Mouse (Mus musculus): Measurements from ENCODE around the gene Ppp1ca. TPM values are rescaled to one million over a fixed set of nuclear protein-coding genes. Genes with fewer than 3 reads are reported as not detected.
A peak's percentile ranks its signal among the peaks of the same experiment; 100 is the strongest.

Gene Ppp1ca
- total and polyA plus RNA-seq, 3 experiments = 389 to 635 (median 502) TPM

DNA sequence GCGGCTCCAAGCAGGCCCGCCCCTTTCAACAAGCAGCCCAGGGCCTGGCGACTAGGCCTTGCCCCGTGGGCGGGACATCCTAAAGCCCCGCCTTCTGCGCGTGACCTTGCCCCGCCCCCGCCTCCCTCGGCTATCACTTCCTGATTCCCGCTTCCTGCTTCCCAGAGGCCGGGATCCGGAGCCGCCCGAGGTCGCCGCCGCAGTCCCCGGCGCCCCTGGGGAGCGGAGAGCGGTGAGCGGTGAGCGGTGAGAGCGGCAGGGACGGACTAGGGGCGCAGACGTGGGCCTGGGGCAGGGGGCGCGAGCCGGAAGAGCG lies 43.4 kb upstream of the Ppp1ca start, which contains the start of gene Coro1b (continued):
- TF ChIP-seq NELFE (IDR thresholded peaks at IDR 0.05; ENCODE audit: low read depth, low read length) (peak; percentile 30; the same call in 1 of the 2 replicates), ZKSCAN1 (IDR thresholded peaks at IDR 0.05; ENCODE audit: borderline replicate concordance, low read depth, low read length) (no peak), TBP (conservative IDR thresholded peaks at IDR 0.05; ENCODE audit: low read depth, low read length) (no peak), POLR2AphosphoS2 (IDR thresholded peaks at IDR 0.05; ENCODE audit: low read depth, low read length) (no peak), SIN3A (IDR thresholded peaks at IDR 0.05; ENCODE audit: low read length) (no peak), ZMIZ1 (IDR thresholded peaks at IDR 0.05; ENCODE audit: low read depth, low read length) (no peak), E2F4 (IDR thresholded peaks at IDR 0.05; ENCODE audit: insufficient replicate concordance, low read depth, low read length) (no peak), MAZ (IDR thresholded peaks at IDR 0.05; ENCODE audit: low read depth, low read length) (no peak), NRF1 (IDR thresholded peaks at IDR 0.05; ENCODE audit: low read depth, low read length) (0 out of 2 replicates have a peak, but pooled peaks have one; percentile 39), KAT2A (IDR thresholded peaks at IDR 0.05; ENCODE audit: insufficient replicate concordance, low read length) (no peak), CHD2 (IDR thresholded peaks at IDR 0.05; ENCODE audit: low read length) (no peak), JUN (IDR thresholded peaks at IDR 0.05; ENCODE audit: insufficient read depth, low read depth, low read length) (no peak), ZNF384 (IDR thresholded peaks at IDR 0.05; ENCODE audit: low read depth, low read length) (no peak), MAX (IDR thresholded peaks at IDR 0.05; ENCODE audit: low read length) (no peak; the same call in 1 of the 2 replicates), ZC3H11A (IDR thresholded peaks at IDR 0.05; ENCODE audit: low read depth, low read length) (no peak), SMC3 (IDR thresholded peaks at IDR 0.05; ENCODE audit: low read depth, low read length) (no peak)

DNA sequence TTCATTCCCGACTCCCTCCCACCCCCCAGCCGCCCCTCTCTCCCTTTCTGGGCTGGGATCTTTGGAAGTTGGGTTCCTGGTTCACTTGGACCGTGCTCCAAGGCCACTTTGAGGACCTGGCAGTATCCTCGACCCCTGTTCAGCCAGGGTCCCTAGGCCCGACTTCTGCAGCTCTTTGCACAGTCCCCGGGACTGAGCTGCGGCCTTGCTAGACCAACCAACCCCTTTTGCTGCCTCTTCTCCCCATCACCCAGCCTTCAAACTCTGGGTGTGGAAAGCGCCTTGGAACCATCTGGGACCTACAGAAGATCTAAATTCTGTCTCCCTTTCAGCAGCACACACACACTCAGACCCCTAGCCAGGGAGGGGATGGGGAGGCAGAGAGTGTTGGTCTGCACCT lies 43.0 kb upstream of the Ppp1ca start:
- Histone ChIP-seq H3K9ac (ENCODE audit: insufficient read depth, low read depth) (peak overlapping the region; percentile 96), H3K4me3 (replicated peaks in 1 of 3; ENCODE audit: low read depth in 2 of 3, low read length in 2 of 3, poor library complexity in 1 of 3) (peak overlapping the region; percentile 52 to 92 (median 77)), H3K4me2 (ENCODE audit: insufficient read depth, low read depth, poor library complexity, severe bottlenecking) (peak overlapping the region; percentile 93), H3K9me3 (replicated peaks; ENCODE audit: low read length) (peaks cover 5% of the 10 kb centered on the region), H3K27me3 (replicated peaks) (no peaks in the 10 kb centered on the region), H3K79me2 (replicated peaks; ENCODE audit: control insufficient read depth, extremely low read depth, insufficient read depth, poor library complexity, severe bottlenecking) (peaks cover 15% of the 10 kb centered on the region), H3K4me1 (ENCODE audit: control insufficient read depth in 1 of 2, insufficient read depth in 2 of 2) (peaks cover 44 to 75% of the 10 kb centered on the region in 2 experiments), H3K27ac (ENCODE audit: insufficient read depth, low read depth) (peak overlapping the region; percentile 84), H3K36me3 (replicated peaks in 1 of 2; ENCODE audit: control insufficient read depth in 1 of 2, insufficient read depth in 1 of 2, low read length in 1 of 2) (peaks cover 30 to 42% of the 10 kb centered on the region in 2 experiments)
- in situ Hi-C loops (cut with MboI; ENCODE audit: low pct_ligation_motif_present, low pct_unique_long_range_greater_than_20kb, low sequenced_read_pairs) = no loop called here
- TF ChIP-seq IRF4 (IDR thresholded peaks at IDR 0.05; ENCODE audit: low read depth, low read length) (no peak), MAFK (IDR thresholded peaks at IDR 0.05; ENCODE audit: insufficient replicate concordance, low read length) (no peak), USF1 (IDR thresholded peaks at IDR 0.05; ENCODE audit: low read depth, low read length) (no peak)
- peak; percentile 31 for DNase-seq (ENCODE audit: extremely low read depth)
- dilution Hi-C loops (cut with MboI; ENCODE audit: extremely low pct_ligation_motif_present, extremely low pct_unique_long_range_greater_than_20kb, low sequenced_read_pairs) = no loop called here

DNA sequence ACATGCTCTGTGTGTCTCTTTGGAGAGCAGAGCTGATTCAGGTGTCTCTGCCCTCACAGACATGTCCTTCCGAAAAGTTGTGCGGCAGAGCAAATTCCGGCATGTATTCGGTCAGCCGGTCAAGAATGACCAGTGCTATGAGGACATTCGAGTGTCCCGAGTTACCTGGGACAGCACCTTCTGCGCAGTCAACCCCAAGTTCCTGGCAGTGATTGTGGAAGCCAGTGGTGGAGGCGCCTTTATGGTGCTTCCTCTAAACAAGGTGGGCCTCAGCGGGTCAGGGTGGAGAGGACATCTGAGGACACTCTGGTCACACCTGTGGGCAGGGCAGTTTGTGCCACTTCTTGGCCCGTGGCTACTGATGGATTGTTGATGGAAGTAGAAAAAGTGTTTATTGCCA lies 42.6 kb upstream of the Ppp1ca start:
- DNase-seq (ENCODE audit: extremely low read depth) = no peak
- Histone ChIP-seq H3K27me3 (replicated peaks) (no peaks in the 10 kb centered on the region), H3K36me3 (replicated peaks in 1 of 2; ENCODE audit: control insufficient read depth in 1 of 2, insufficient read depth in 1 of 2, low read length in 1 of 2) (peaks cover 30 to 47% of the 10 kb centered on the region in 2 experiments), H3K4me1 (ENCODE audit: control insufficient read depth in 1 of 2, insufficient read depth in 2 of 2) (peaks cover 43 to 75% of the 10 kb centered on the region in 2 experiments), H3K4me3 (replicated peaks in 1 of 3; ENCODE audit: low read depth in 2 of 3, low read length in 2 of 3, poor library complexity in 1 of 3) (peak overlapping the region; percentile 52 to 92 (median 77)), H3K79me2 (replicated peaks; ENCODE audit: control insufficient read depth, extremely low read depth, insufficient read depth, poor library complexity, severe bottlenecking) (peaks cover 15% of the 10 kb centered on the region), H3K9me3 (replicated peaks; ENCODE audit: low read length) (peaks cover 5% of the 10 kb centered on the region), H3K9ac (ENCODE audit: insufficient read depth, low read depth) (peak overlapping the region; percentile 96), H3K27ac (ENCODE audit: insufficient read depth, low read depth) (peak overlapping the region; percentile 84), H3K4me2 (ENCODE audit: insufficient read depth, low read depth, poor library complexity, severe bottlenecking) (peak overlapping the region; percentile 93)
- in situ Hi-C loops (cut with MboI; ENCODE audit: low pct_ligation_motif_present, low pct_unique_long_range_greater_than_20kb, low sequenced_read_pairs) (no loop called here), dilution Hi-C loops (cut with MboI; ENCODE audit: extremely low pct_ligation_motif_present, extremely low pct_unique_long_range_greater_than_20kb, low sequenced_read_pairs) (no loop called here)
- 0 out of 2 replicates have a peak, but pooled peaks have one; percentile 20 for TF ChIP-seq POLR2AphosphoS2 (IDR thresholded peaks at IDR 0.05; ENCODE audit: low read depth, low read length)
- TF ChIP-seq UBTF (IDR thresholded peaks at IDR 0.05; ENCODE audit: low read depth, low read length) = no peak; the same call in 1 of the 2 replicates
- no peak for TF ChIP-seq SMC3 (IDR thresholded peaks at IDR 0.05; ENCODE audit: low read depth, low read length)
- TF ChIP-seq MAZ (IDR thresholded peaks at IDR 0.05; ENCODE audit: low read depth, low read length) = no peak
- TF ChIP-seq JUN (IDR thresholded peaks at IDR 0.05; ENCODE audit: insufficient read depth, low read depth, low read length) = no peak
- TF ChIP-seq RCOR1 (conservative IDR thresholded peaks at IDR 0.05; ENCODE audit: low read depth, low read length) = no peak
- TF ChIP-seq ZC3H11A (IDR thresholded peaks at IDR 0.05; ENCODE audit: low read depth, low read length) = no peak
- TF ChIP-seq ZMIZ1 (IDR thresholded peaks at IDR 0.05; ENCODE audit: low read depth, low read length) = no peak
- 0 out of 2 replicates have a peak, but pooled peaks have one; percentile 7 for TF ChIP-seq ELF1 (IDR thresholded peaks at IDR 0.05; ENCODE audit: low read depth, low read length)
- no peak for TF ChIP-seq CHD1 (IDR thresholded peaks at IDR 0.05; ENCODE audit: low read depth, low read length)
- no peak for TF ChIP-seq TCF12 (IDR thresholded peaks at IDR 0.05; ENCODE audit: low read depth, low read length)
- TF ChIP-seq PAX5 (IDR thresholded peaks at IDR 0.05; ENCODE audit: low read length) = no peak
- TF ChIP-seq TBP (conservative IDR thresholded peaks at IDR 0.05; ENCODE audit: low read depth, low read length) = no peak
- peak; percentile 33; the same call in 1 of the 2 replicates for TF ChIP-seq SIN3A (IDR thresholded peaks at IDR 0.05; ENCODE audit: low read length)
- TF ChIP-seq EP300 (IDR thresholded peaks at IDR 0.05; ENCODE audit: low read length) = no peak
- TF ChIP-seq POLR2A (IDR thresholded peaks at IDR 0.05; ENCODE audit: low read depth, low read length) = no peak
- TF ChIP-seq MXI1 (IDR thresholded peaks at IDR 0.05; ENCODE audit: low read depth, low read length) = peak; percentile 44; the same call in 1 of the 2 replicates
- TF ChIP-seq ETS1 (conservative IDR thresholded peaks at IDR 0.05; ENCODE audit: low read depth, low read length) = no peak
- no peak for TF ChIP-seq KAT2A (IDR thresholded peaks at IDR 0.05; ENCODE audit: insufficient replicate concordance, low read length)

Measured in CH12.LX (cell line).